Mouse (Mus musculus): ENCODE measurements around the gene Usp8.
A peak's percentile ranks its signal among the peaks of the same experiment; 100 is the strongest.

The Usp8 gene

GRCm38 (mm10) chr2:126706759-126707437 is at the start of gene Usp8:
Gene Usp8, plus strand, starts transcription at chr2:126707328.
- DNase-seq (ENCODE audit: low spot score) = peak; percentile 96

GRCm38 (mm10) chr2:126663481-126663880 is 43.6 kb upstream of the Usp8 start:
- no peak for DNase-seq (ENCODE audit: low spot score)

DNA sequence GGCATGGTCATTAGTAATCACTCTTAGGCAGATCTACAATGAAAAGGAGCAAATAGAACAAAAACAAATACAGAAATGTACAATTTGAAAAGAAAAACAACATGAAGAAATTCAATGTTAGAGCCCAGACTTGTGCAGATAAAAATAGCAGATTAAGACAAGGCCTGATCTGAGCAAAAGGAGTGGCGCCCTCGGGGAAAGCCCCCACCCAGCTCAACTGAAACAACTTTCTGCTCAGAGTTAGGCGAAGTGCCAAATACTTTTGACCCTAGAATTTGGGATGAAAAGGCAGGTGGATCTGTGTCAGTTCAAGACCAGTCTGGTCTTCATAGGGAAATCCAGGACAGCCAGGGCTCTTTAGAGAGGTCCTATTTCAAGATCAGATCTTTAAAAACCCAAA is 41.1 kb upstream of the Usp8 start:
- DNase-seq (ENCODE audit: low spot score) = no peak

GRCm38 (mm10) chr2:126668621-126669252 is 38.4 kb upstream of the Usp8 start:
- DNase-seq (ENCODE audit: low spot score) = no peak

- no peak for DNase-seq (ENCODE audit: low spot score)
Observed at GRCm38 (mm10) chr2:126673317-126674242, 33.5 kb upstream of the Usp8 start.

DNA sequence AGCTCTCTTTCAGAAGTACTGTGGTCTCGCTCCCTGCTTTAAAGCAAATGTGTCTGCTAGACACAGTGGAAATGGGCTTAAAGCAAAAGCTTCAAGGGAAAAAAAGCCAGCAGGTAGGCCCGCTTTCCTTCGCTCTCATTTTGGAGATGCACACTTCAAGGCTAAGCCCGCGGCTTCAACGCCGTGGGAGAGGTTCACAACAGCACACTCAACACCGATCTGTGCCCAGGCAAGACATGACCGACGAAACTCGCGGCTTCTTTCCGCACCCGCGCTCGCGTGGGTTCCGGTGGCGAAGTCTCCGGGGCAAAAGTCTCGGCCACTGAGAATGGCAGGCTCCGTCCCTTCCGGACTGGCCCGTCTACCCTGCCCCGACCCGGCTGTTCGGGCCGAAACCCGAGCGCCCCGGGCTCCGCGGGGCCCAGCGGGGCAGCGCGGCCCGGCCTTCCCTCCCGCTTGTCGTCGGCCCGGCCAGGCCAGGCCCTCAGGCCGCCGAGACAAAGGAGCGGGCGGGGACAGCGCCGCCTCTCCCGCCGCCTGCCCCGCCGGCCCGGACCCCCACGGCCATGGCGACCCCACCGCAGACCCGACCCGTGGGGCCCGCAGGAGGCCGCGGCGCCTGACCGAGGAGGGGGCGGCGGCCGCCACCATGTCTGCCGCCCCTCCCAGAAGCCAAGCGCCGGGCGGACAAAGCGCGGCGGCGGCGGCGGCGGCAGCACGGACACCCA is 32.5 kb upstream of the Usp8 start:
- DNase-seq (ENCODE audit: low spot score) = peak; percentile 6

DNA sequence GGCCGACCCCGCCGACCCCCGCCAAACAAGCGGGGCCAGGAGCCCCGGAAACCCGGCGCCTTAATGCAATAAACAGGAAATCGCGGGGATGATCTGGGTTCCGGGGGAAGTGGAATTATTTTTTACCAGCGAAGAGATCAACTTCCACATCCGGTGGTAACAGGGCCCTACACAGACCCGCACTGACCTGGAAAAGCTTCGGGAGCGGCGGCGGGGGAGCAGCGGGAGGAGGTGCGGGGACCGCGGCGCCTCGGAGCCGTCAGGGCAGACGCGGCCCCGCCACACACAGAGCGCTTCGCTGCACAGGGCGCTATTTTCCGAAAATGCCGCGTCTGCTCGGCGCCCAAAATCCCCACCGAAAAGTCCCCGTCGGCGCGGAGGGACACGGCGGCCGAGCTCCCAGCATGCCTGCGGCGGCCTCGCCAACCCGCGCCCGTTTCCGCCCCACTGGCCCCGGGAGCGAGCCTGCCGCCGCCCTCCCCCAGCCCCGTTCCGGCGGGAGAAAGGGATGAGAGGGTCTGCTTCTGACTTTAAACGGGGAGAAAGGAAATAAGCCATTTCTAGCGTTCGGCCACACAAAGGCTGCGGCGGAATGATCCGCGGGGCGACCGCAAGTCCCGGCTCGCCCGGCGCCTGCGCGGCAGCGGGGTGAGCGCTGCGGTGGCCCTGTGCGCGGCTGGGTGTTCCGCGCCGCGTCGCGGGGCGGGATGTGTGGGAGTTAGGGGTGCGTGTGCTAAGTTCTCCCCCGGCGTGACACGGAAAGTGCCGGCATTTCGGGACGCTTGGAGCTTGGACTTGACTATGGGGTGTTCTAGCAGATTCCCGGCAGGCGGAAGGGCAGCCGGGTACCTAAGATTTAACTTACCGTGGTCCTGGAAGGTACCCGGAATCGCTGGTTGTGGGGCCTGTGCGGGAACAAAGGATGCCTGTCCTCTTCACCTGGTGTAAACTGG is 31.7 kb upstream of the Usp8 start:
- DNase-seq (ENCODE audit: low spot score) = peak; percentile 72

DNA sequence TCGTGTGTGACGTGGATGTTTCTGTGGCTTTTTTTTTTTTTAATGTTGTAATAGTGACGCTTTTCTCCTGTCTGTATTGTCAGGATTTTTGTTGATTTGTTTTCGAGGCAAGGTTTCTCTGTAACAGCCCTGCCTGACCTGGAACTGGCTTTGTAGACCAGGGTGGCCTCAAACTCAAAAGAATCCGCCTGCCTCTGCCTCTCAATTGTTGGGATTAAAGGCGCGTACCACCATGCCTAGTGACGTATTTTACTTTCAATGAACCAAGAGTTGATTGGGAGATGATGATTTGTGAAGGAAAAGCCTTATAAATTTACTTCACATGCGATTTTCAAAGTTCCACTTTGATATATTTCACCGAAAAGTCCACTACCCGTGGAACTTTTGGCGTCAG is 31.0 kb upstream of the Usp8 start, which contains the start of gene Gabpb1:
Gabpb1 (minus strand) TSS at position 216 of the 394 bp plus-strand sequence.
- DNase-seq (ENCODE audit: low spot score) = no peak

GRCm38 (mm10) chr2:126677366-126677765 is 29.8 kb upstream of the Usp8 start:
- DNase-seq (ENCODE audit: low spot score) = no peak

GRCm38 (mm10) chr2:126682333-126682732 is 24.8 kb upstream of the Usp8 start:
- no peak for DNase-seq (ENCODE audit: low spot score)

- no peak for DNase-seq (ENCODE audit: low spot score)
Observed at GRCm38 (mm10) chr2:126682937-126683336, 24.2 kb upstream of the Usp8 start.

DNA sequence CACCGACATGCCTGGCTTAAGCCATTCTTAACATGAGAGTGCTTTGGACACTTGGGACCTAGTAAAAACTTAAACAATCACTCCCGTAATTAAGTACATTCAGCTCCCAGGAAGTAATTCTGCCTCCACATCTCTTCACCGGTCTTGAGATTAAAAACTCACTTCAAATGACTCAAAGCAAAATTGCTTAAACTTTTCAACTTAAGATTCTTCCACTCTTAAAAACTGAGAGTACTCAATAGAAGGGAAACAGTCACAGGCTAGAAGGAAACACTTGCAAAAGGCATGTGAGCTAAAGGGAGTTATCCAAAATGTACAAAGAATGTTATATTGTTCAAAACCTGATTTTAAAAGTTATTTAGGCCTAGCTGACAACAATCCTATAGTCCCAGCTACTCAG is 15.8 kb upstream of the Usp8 start:
- DNase-seq (ENCODE audit: low spot score) = no peak

GRCm38 (mm10) chr2:126695285-126695684 is 11.8 kb upstream of the Usp8 start:
- DNase-seq (ENCODE audit: low spot score) = no peak

DNA sequence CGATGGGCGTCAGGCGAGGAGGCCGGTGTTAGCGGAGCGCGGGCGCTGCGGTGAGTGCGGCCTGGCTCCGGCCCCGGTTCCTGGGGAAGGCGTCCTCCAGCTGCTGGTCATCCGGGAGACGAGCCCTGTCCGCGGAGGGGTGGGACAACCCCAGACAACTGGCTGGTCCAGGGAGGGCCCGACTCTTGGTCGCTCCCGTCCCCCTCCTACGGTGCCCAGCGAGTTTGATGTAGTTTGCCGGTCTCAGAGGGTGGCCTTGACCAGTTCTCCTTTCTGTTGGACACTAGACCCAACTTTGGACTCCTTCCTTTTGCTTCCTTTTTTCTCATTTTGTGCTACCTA is 281 bp downstream of the Usp8 start:
- DNase-seq (ENCODE audit: low spot score) = no peak

- DNase-seq (ENCODE audit: low spot score) = no peak
Observed at GRCm38 (mm10) chr2:126708361-126708760, 1.2 kb downstream of the Usp8 start.

- DNase-seq (ENCODE audit: low spot score) = no peak
Observed at GRCm38 (mm10) chr2:126712526-126712925, 5.4 kb downstream of the Usp8 start.

- no peak for DNase-seq (ENCODE audit: low spot score)
Observed at GRCm38 (mm10) chr2:126712950-126713349, 5.8 kb downstream of the Usp8 start.

GRCm38 (mm10) chr2:126729207-126729606 is 22.1 kb downstream of the Usp8 start:
- DNase-seq (ENCODE audit: low spot score) = no peak

DNA sequence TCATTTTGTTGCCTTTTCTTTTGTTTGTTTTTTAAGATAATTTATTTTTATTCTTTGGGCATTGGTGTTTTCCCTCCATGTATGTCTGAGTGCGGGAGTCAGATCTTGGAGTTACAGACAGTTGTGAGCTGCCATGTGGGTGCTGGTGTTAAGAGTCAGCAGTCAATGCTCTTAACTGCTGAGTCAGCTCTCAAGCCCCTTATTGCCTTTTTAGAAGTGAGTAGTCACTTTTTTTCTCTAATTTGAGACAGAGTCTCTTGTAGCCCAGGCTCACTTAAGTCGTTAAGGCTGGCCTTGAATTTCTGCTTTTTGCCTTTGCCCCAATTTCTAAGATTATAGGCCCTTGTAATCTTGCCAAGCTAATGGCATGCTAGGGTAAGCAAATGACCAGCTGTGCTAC is 23.4 kb downstream of the Usp8 start:
- no peak for DNase-seq (ENCODE audit: low spot score)

DNA sequence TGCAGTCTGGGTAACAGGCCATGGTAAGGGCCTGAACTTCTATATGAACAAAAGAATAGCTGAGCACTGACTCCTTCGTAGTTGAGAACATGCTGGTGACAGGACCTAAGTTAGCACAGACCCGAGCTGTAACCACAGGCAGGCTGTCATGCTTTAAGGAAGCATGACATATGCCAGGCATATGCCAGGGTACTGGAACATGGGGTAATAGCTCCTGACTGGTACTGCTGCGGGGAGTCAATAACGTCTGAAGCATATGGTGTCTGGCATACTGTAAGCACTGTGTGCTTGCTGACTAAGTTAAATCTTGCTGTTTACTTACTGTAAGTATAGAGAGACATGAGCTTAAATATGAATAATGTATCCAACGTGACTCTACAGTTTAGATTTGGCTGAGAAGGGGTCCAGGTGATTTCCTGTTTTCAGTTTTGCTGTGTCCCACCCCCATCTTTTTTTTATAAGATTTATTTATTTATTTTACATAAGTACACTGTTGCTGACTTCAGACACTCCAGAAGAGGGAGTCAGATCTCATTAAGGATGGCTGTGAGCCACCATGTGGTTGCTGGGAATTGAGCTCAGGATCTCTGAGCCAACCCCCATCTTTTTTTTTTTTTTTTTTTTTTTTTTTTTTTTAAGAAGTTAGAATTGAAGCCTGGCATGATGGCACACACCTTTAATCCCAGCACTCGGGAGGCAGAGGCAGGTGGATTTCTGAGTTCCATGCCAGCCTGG is 28.4 kb downstream of the Usp8 start:
- DNase-seq (ENCODE audit: low spot score) = no peak

All from ovary, adult 18-20 months (tissue).